In the genomic region with DNA sequence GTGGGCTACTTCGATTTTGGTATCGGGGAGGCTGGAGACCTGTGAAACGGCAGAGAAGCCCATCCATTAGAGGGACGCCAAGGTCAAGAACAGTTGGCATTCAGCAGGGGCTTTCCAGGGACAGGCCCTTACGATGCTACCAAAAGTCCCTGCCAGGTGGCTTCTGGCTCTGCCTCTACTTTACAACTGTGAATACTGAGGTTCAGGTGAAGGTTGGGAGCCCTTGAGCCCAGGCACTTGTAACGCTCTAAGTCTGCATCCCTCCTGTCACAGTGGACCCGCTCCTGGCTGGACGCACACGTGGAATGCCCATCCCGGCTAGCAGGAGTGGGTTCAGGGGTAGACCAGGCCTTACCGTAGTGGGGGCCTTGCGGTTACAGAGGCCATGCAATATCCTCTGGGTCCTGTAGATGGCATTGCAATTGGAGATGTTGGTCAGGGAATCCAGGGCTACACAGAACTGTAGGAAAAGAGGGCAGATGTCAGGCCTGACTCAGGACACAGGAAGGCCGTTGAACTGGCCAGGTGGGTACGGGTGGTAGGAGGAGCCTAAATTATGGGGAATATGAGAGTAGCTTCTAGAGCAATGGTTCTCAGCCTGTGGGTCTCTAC, we compare ENCODE assay signal across 12 mouse cellular contexts. TPM values are rescaled to one million over a fixed set of nuclear protein-coding genes. Genes with fewer than 3 reads are reported as not detected.
DNase-seq lines count a peak whose midpoint lies in the region; ATAC-seq and TF ChIP-seq lines count a peak whose summit lies in the region.
"Had no signal": no experiment of that assay in that cellular context is flagged by ENCODE, and none has a peak within 500 bp of the region (broad histone marks: within the 10 kb centered on the region; RNA-seq: fewer than 3 reads in every experiment).

No protein-coding gene starts in this region.

- 76% methylated on average over 14 of the region's 14 CpGs for WGBS in lung, adult 2 months

- no peak for DNase-seq in frontal cortex, postnatal 14 days (ENCODE audit: low spot score in 2 of 2)
- DNase-seq in lung, adult 2 months: no peak
- DNase-seq in lung, adult 18-20 months: no peak
- DNase-seq in adipocyte (ENCODE audit: low spot score): peak; percentile 40
- DNase-seq in retina, embryonic 14.5 days (ENCODE audit: low spot score): peak; percentile 73
- no peak for DNase-seq in urinary bladder, adult 2 months (ENCODE audit: low spot score)
- DNase-seq in c-Kit-positive CD71-positive TER-119-positive erythroid progenitor cells, embryonic 14.5 days (ENCODE audit: low spot score): no peak
- DNase-seq: spleen, adult 18-20 months had no signal

- TF ChIP-seq POLR2A in lung, adult 2 months (IDR thresholded peaks at IDR 0.05; ENCODE audit: borderline replicate concordance, extremely low read depth, low read depth, low read length): no peak

- ATAC-seq in frontal cortex, adult (ENCODE audit: low TSS enrichment): peak; percentile 45; the same call in 1 of the 2 replicates

- 0 out of 2 replicates have a peak, but pooled peaks cover 2% of the 10 kb centered on the region for H3K4me1 ChIP-seq in lung, adult 2 months (ENCODE audit: control insufficient read depth, insufficient read depth, low read length)

- H3K4me3 ChIP-seq in lung, adult 2 months (replicated peaks; ENCODE audit: extremely low read depth, low read depth, low read length): no peak overlapping the region
- H3K4me3 ChIP-seq: myocyte had no signal

- TF ChIP-seq CTCF in lung, adult 2 months (IDR thresholded peaks at IDR 0.05; ENCODE audit: insufficient read depth, low read length): peak; percentile 23; the same call in 1 of the 2 replicates

RNA-seq across cellular contexts. Expression of a gene that starts 2.3 kb away (rescaled TPM):
- not detected in 2 replicates for polyA plus RNA-seq in lung, adult 2 months (2012; rRNA removed)
- polyA plus RNA-seq in urinary bladder, adult 2 months (2012; rRNA removed): not detected in 2 replicates
- polyA plus RNA-seq: heart, embryonic 14.5 days; liver, adult 2 months; myocyte had no signal

RNA-seq across cellular contexts. Expression of a gene that starts 13.8 kb away (rescaled TPM):
- 0.46 TPM in 1 of 2 replicates, not detected in the other for polyA plus RNA-seq in lung, adult 2 months (2012; rRNA removed)
- polyA plus RNA-seq in urinary bladder, adult 2 months (2012; rRNA removed): 0.19 and 0.37 TPM in 2 replicates

Comparison
In these comparisons a context has a peak if more than half of its experiments do, and no peak if none do; other contexts are left out.
1. DNase-seq: peak in adipocyte (single experiment) and retina, embryonic 14.5 days (single experiment); none in frontal cortex, postnatal 14 days (0 of 2), lung, adult 2 months (single experiment), lung, adult 18-20 months (0 of 2), urinary bladder, adult 2 months (single experiment) and c-Kit-positive CD71-positive TER-119-positive erythroid progenitor cells, embryonic 14.5 days (single experiment).